ENCODE assay signal across 9 mouse cellular contexts in genomic region chr8:104436591-104436990, GRCm38 (mm10). TPM values are rescaled to one million over a fixed set of nuclear protein-coding genes. Genes with fewer than 3 reads are reported as not detected.
A peak's percentile ranks its signal among the peaks of the same experiment; 100 is the strongest.
DNase-seq lines count a peak whose midpoint lies in the region; ATAC-seq and TF ChIP-seq lines count a peak whose summit lies in the region.
"Had no signal": no experiment of that assay in that cellular context is flagged by ENCODE, and none has a peak within 500 bp of the region (broad histone marks: within the 10 kb centered on the region; RNA-seq: fewer than 3 reads in every experiment).

No protein-coding gene starts in this region.

- no peak for DNase-seq in hindbrain, embryonic 14.5 days (ENCODE audit: low spot score)
- DNase-seq in Muller cell, postnatal 12 days (ENCODE audit: inconsistent ontology term) = peak; percentile 37
- DNase-seq in midbrain, embryonic 11.5 days (ENCODE audit: low spot score, missing footprints) = peak; percentile 65
- DNase-seq in adrenal gland, postnatal 14 days = no peak
- DNase-seq in thymus, postnatal 0 days (ENCODE audit: low spot score) = no peak
- DNase-seq: liver, embryonic 13.5 days had no signal

- H3K4me2 ChIP-seq in hindbrain, embryonic 14.5 days (replicated peaks) = no peak overlapping the region
- H3K4me2 ChIP-seq in hindbrain, embryonic 12.5 days (replicated peaks) = no peak overlapping the region
- no peak overlapping the region for H3K4me2 ChIP-seq in midbrain, embryonic 11.5 days
- H3K4me2 ChIP-seq: liver, embryonic 13.5 days had no signal

- peak overlapping the region; percentile 80 for H3K27ac ChIP-seq in hindbrain, embryonic 14.5 days
- H3K27ac ChIP-seq in hindbrain, embryonic 12.5 days = no peak overlapping the region; the same call in 1 of the 2 replicates
- peak overlapping the region; percentile 49 for H3K27ac ChIP-seq in cortical plate, adult 2 months (ENCODE audit: insufficient read depth, low read length)
- H3K27ac ChIP-seq in midbrain, embryonic 11.5 days (ENCODE audit: low read depth, low read length) = no peak overlapping the region
- H3K27ac ChIP-seq: liver, embryonic 13.5 days had no signal

- H3K4me3 ChIP-seq in hindbrain, embryonic 14.5 days (replicated peaks; ENCODE audit: low read length) = no peak overlapping the region
- no peak overlapping the region for H3K4me3 ChIP-seq in hindbrain, embryonic 12.5 days
- H3K4me3 ChIP-seq in cortical plate, adult 2 months (ENCODE audit: insufficient read depth, low read length) = no peak overlapping the region
- H3K4me3 ChIP-seq in midbrain, embryonic 11.5 days (ENCODE audit: low read depth, low read length) = no peak overlapping the region
- H3K4me3 ChIP-seq: liver, embryonic 13.5 days had no signal

- WGBS in hindbrain, embryonic 14.5 days = 89% methylated on average over 4 of the region's 4 CpGs
- WGBS in hindbrain, embryonic 12.5 days = 92% methylated on average over 4 of the region's 4 CpGs
- 96% methylated on average over 4 of the region's 4 CpGs for WGBS in midbrain, embryonic 11.5 days

- no peaks in the 10 kb centered on the region for H3K27me3 ChIP-seq in hindbrain, embryonic 14.5 days (ENCODE audit: control insufficient read depth, insufficient read depth, low read length)
- no peaks in the 10 kb centered on the region for H3K27me3 ChIP-seq in hindbrain, embryonic 12.5 days
- H3K27me3 ChIP-seq in midbrain, embryonic 11.5 days (ENCODE audit: control insufficient read depth, insufficient read depth, low read length) = no peaks in the 10 kb centered on the region
- H3K27me3 ChIP-seq: liver, embryonic 13.5 days had no signal

- peaks cover 19% of the 10 kb centered on the region for H3K4me1 ChIP-seq in hindbrain, embryonic 14.5 days (replicated peaks; ENCODE audit: control insufficient read depth, insufficient read depth, low read length)
- H3K4me1 ChIP-seq in hindbrain, embryonic 12.5 days = peaks cover 19% of the 10 kb centered on the region
- H3K4me1 ChIP-seq in cortical plate, adult 2 months (ENCODE audit: control insufficient read depth, insufficient read depth, low read length) = peaks cover 13% of the 10 kb centered on the region
- H3K4me1 ChIP-seq in midbrain, embryonic 11.5 days (ENCODE audit: control insufficient read depth, insufficient read depth, low read length) = peaks cover 9% of the 10 kb centered on the region

- H3K36me3 ChIP-seq in hindbrain, embryonic 14.5 days (replicated peaks; ENCODE audit: control insufficient read depth, insufficient read depth) = peaks cover 88% of the 10 kb centered on the region
- H3K36me3 ChIP-seq in hindbrain, embryonic 12.5 days = peaks cover 84% of the 10 kb centered on the region
- peaks cover 43% of the 10 kb centered on the region for H3K36me3 ChIP-seq in midbrain, embryonic 11.5 days (ENCODE audit: control insufficient read depth, insufficient read depth, low read length)

- no peak for ATAC-seq in hindbrain, embryonic 14.5 days (ENCODE audit: low FRiP score)
- no peak for ATAC-seq in hindbrain, embryonic 12.5 days (ENCODE audit: low FRiP score)
- ATAC-seq in midbrain, embryonic 11.5 days (ENCODE audit: low FRiP score) = no peak
- no peak for ATAC-seq in erythroblast, adult 5-6 weeks (replicated peaks; ENCODE audit: low FRiP score, poor library complexity, severe bottlenecking)

- H3K9ac ChIP-seq in hindbrain, embryonic 14.5 days = peak overlapping the region; percentile 40
- H3K9ac ChIP-seq in hindbrain, embryonic 12.5 days = no peak overlapping the region
- H3K9ac ChIP-seq in midbrain, embryonic 11.5 days (ENCODE audit: low read length) = no peak overlapping the region
- H3K9ac ChIP-seq: liver, embryonic 13.5 days had no signal

- TF ChIP-seq POLR2A in cortical plate, adult 2 months (IDR thresholded peaks at IDR 0.05; ENCODE audit: extremely low read depth, insufficient read depth, low read length) = no peak

- no peaks in the 10 kb centered on the region for H3K9me3 ChIP-seq in hindbrain, embryonic 14.5 days (ENCODE audit: control insufficient read depth, low read length)
- no peaks in the 10 kb centered on the region for H3K9me3 ChIP-seq in hindbrain, embryonic 12.5 days (replicated peaks)
- no peaks in the 10 kb centered on the region for H3K9me3 ChIP-seq in midbrain, embryonic 11.5 days (ENCODE audit: control insufficient read depth, low read length)
- H3K9me3 ChIP-seq: liver, embryonic 13.5 days had no signal

- no peak for TF ChIP-seq CTCF in cortical plate, adult 2 months (IDR thresholded peaks at IDR 0.05; ENCODE audit: extremely low read depth, insufficient read depth, low read length)

RNA-seq across cellular contexts. Expression of gene Dync1li2, which starts 6.3 kb away (rescaled TPM):
- polyA plus RNA-seq in hindbrain, embryonic 14.5 days (2014; fragmentation: Nextera tagmentation; extraction: Ambion mirVana) = 89.9 and 96.5 TPM in 2 replicates
- 131 and 135 TPM in 2 replicates for polyA plus RNA-seq in hindbrain, embryonic 12.5 days (2016; fragmentation: Nextera tagmentation; extraction: Ambion mirVana)
- polyA plus RNA-seq in cortical plate, adult 2 months (2012; rRNA removed) = 161 and 170 TPM in 2 replicates
- polyA plus RNA-seq in midbrain, embryonic 11.5 days (2014; fragmentation: Nextera tagmentation; extraction: Ambion mirVana) = 87.6 and 98.2 TPM in 2 replicates
- 93.9 and 128 TPM in 2 replicates for total RNA-seq in adrenal gland, postnatal 14 days (2021)
- 23.6 and 27.0 TPM in 2 replicates for polyA plus RNA-seq in thymus, postnatal 0 days (2015; fragmentation: Nextera tagmentation; extraction: Ambion mirVana)
- 22.8 and 30.4 TPM in 2 replicates for total RNA-seq in erythroblast, adult 5-6 weeks (2015; ENCODE audit: low replicate concordance)
- total RNA-seq in erythroblast, adult 5-6 weeks (2017; ENCODE audit: low replicate concordance) = 48.3 and 63.4 TPM in 2 replicates

RNA-seq across cellular contexts. Expression of gene Cmtm4, which starts 41.0 kb away (rescaled TPM):
- 3.5 and 3.8 TPM in 2 replicates for polyA plus RNA-seq in hindbrain, embryonic 14.5 days (2014; fragmentation: Nextera tagmentation; extraction: Ambion mirVana)
- polyA plus RNA-seq in hindbrain, embryonic 12.5 days (2016; fragmentation: Nextera tagmentation; extraction: Ambion mirVana) = 2.3 and 2.4 TPM in 2 replicates
- 45.7 and 46.2 TPM in 2 replicates for polyA plus RNA-seq in cortical plate, adult 2 months (2012; rRNA removed)
- polyA plus RNA-seq in midbrain, embryonic 11.5 days (2014; fragmentation: Nextera tagmentation; extraction: Ambion mirVana) = 2.2 and 2.6 TPM in 2 replicates
- 36.8 and 40.9 TPM in 2 replicates for total RNA-seq in adrenal gland, postnatal 14 days (2021)
- 0.73 and 0.86 TPM in 2 replicates for polyA plus RNA-seq in thymus, postnatal 0 days (2015; fragmentation: Nextera tagmentation; extraction: Ambion mirVana)
- total RNA-seq in erythroblast, adult 5-6 weeks (2015; ENCODE audit: low replicate concordance) = 0.96 and 1.0 TPM in 2 replicates
- total RNA-seq in erythroblast, adult 5-6 weeks (2017; ENCODE audit: low replicate concordance) = 0.51 and 0.70 TPM in 2 replicates

Comparison
In these comparisons a context has a peak if more than half of its experiments do, and no peak if none do; other contexts are left out.
1. H3K27ac ChIP-seq: peak in hindbrain, embryonic 14.5 days (single experiment) and cortical plate, adult 2 months (single experiment); none in hindbrain, embryonic 12.5 days (single experiment) and midbrain, embryonic 11.5 days (single experiment).
2. DNase-seq: peak in Muller cell, postnatal 12 days (single experiment) and midbrain, embryonic 11.5 days (single experiment); none in hindbrain, embryonic 14.5 days (single experiment), adrenal gland, postnatal 14 days (single experiment) and thymus, postnatal 0 days (single experiment).